Mouse (Mus musculus) ES-E14 (cell line): Measurements from ENCODE around the gene Mzf1. TPM values are rescaled to one million over a fixed set of nuclear protein-coding genes. Genes with fewer than 3 reads are reported as not detected.

ENCODE experiments used
- DNase-seq: peaks from one replicate; pipeline ENCODE4 v3.0.0-alpha.2; 2013; ENCODE audit warnings: low read depth, low spot score
- H3K27ac ChIP-seq: 2 replicates; pipeline ENCODE4 v1.5.1; 2012; ENCODE audit warnings: low read depth, mild to moderate bottlenecking, low read length, moderate library complexity, mixed read lengths; ENCODE audit not compliant: poor library complexity, insufficient read depth, severe bottlenecking
- H3K36me3 ChIP-seq: 2 replicates; pipeline ENCODE4 v1.6.1; 2012; ENCODE audit warnings: mild to moderate bottlenecking, low read length, moderate library complexity, mixed read lengths; ENCODE audit not compliant: control insufficient read depth, poor library complexity, insufficient read depth, severe bottlenecking
- H3K4me1 ChIP-seq, 2 experiments: fragments of 150-350 bp in 1 of 2; sonication (generic) in 1 of 2; 2 replicates each; pipeline ENCODE4 v1.6.1; 2012; ENCODE audit warnings: low read length in 2 of 2, mild to moderate bottlenecking in 1 of 2, mixed read lengths in 1 of 2; ENCODE audit not compliant: control insufficient read depth in 2 of 2, insufficient read depth in 2 of 2, poor library complexity in 1 of 2
- H3K4me3 ChIP-seq, 2 experiments: fragments of 150-350 bp in 1 of 2; sonication (generic) in 1 of 2; 2 replicates each; pipeline ENCODE4 v1.5.1; 2012; ENCODE audit warnings: low read length in 2 of 2, low read depth in 1 of 2, mild to moderate bottlenecking in 1 of 2, mixed read lengths in 1 of 2; ENCODE audit not compliant: insufficient read depth in 1 of 2, poor library complexity in 1 of 2, severe bottlenecking in 1 of 2
- H3K9ac ChIP-seq: 2 replicates; pipeline ENCODE4 v1.6.1; 2012; ENCODE audit warnings: low read depth, mild to moderate bottlenecking, low read length, mixed read lengths; ENCODE audit not compliant: poor library complexity, insufficient read depth, severe bottlenecking
- H3K9me3 ChIP-seq: fragments of 150-350 bp; sonication (generic); 2 replicates; pipeline ENCODE4 v1.6.1; 2012; ENCODE audit warnings: low read depth, mild to moderate bottlenecking, low read length; ENCODE audit not compliant: control insufficient read depth, insufficient read depth
- CHD2 ChIP-seq: IDR thresholded peaks from 2 replicates; pipeline ENCODE4 v1.6.1; 2014; ENCODE audit warnings: mild to moderate bottlenecking, low read depth, low read length, inconsistent platforms
- HCFC1 ChIP-seq: IDR thresholded peaks from 2 replicates; pipeline ENCODE4 v1.6.1; 2012; ENCODE audit warnings: low read length, inconsistent platforms, borderline replicate concordance; ENCODE audit not compliant: insufficient read depth
- MAFK ChIP-seq: IDR thresholded peaks from 2 replicates; pipeline ENCODE4 v1.6.1; 2014; ENCODE audit warnings: mild to moderate bottlenecking, low read depth, low read length, inconsistent platforms; ENCODE audit not compliant: insufficient read depth
- ZC3H11A ChIP-seq: IDR thresholded peaks from 2 replicates; pipeline ENCODE4 v1.6.1; 2012; ENCODE audit warnings: low read depth, mild to moderate bottlenecking, inconsistent platforms, low read length, borderline replicate concordance
- ZNF384 ChIP-seq: IDR thresholded peaks from 2 replicates; pipeline ENCODE4 v1.6.1; 2012; ENCODE audit warnings: low read depth, low read length, inconsistent platforms
- in situ Hi-C, 2 experiments: fragments of 600-800 bp; cut with MboI; formaldehyde crosslinking; loops; one replicate each; pipeline ENCODE4 v1.15.1; 2025; ENCODE audit warnings: low sequenced_read_pairs in 2 of 2, inconsistent platforms in 1 of 2; ENCODE audit not compliant: unreplicated experiment in 2 of 2
- total RNA-seq: library from RNA; depleted of rRNA; stranded (reverse); fragments of 300-350 nt; gene quantifications from 2 replicates; pipeline ENCODE4 v1.2.3, GENCODE M21; 2012

Mzf1 gene
- total RNA-seq, 1 experiment: 3.2 TPM

- in situ Hi-C loops: no loop called here
- TF ChIP-seq CHD2: 0 out of 2 replicates have a peak, but pooled peaks have one; percentile 44
- TF ChIP-seq ZC3H11A: no peak
- TF ChIP-seq HCFC1: peak; percentile 64; the same call in 1 of the 2 replicates
- peak within 1 kb of the TSS; percentile 80 for H3K9ac ChIP-seq
- peaks cover 42% of the 10 kb centered on the region for H3K36me3 ChIP-seq
- H3K4me1 ChIP-seq: peaks cover 0 to 13% of the 10 kb centered on the region in 2 experiments; a peak in 2 of 4 replicates
- H3K27ac ChIP-seq: peak within 1 kb of the TSS; percentile 95
- peak; percentile 97 for DNase-seq
- H3K4me3 ChIP-seq: peak within 1 kb of the TSS; percentile 58 to 71
- no peaks in the 10 kb centered on the region for H3K9me3 ChIP-seq
Measured at GRCm38 (mm10) chr7:13034148-13034977, 20.2 kb downstream of the Mzf1 start, which contains the start of gene Chmp2a. Chmp2a (minus strand) TSS chr7:13034807.

DNA sequence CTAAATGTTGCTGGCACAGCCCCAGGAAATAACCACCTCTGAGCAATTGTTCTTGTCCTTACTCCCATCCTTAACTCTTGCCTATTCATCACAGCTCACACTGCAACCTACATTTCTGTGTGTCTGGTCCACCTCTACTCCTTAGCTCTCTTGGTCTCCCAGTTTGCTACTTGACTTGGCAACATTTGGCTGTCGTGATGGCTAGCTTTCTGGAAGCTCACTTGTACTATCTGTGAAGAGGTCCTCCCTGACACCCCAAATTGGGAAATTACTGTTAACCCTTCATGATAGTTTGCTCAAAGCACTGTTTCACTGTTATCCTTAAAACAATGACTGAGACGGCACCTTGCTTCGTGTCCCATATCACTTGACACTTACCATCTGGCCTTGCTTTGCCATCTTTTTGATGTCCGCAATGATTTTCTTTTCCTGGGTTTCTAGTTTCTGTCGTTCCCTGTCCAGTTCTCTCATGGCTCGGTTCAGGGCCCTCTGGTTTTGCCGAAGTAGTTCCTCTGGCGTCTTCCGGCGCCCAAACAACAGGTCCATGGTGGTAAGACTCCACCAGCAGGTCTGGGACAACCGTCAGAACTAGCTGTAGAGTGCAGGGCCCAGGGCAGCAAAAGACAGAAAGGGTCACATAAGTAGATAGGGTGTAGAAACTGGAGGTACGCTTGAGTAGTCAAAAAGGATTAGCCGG is 21.0 kb downstream of the Mzf1 start:
- no peak for DNase-seq
- H3K9ac ChIP-seq: peak overlapping the region; percentile 80
- H3K4me1 ChIP-seq: peaks cover 0 to 10% of the 10 kb centered on the region in 2 experiments; a peak in 2 of 4 replicates
- in situ Hi-C loops: no loop called here
- H3K4me3 ChIP-seq: peak overlapping the region; percentile 58 to 71
- H3K36me3 ChIP-seq: peaks cover 50% of the 10 kb centered on the region
- H3K27ac ChIP-seq: peak overlapping the region; percentile 95
- no peak for TF ChIP-seq ZNF384
- H3K9me3 ChIP-seq: no peaks in the 10 kb centered on the region

DNA sequence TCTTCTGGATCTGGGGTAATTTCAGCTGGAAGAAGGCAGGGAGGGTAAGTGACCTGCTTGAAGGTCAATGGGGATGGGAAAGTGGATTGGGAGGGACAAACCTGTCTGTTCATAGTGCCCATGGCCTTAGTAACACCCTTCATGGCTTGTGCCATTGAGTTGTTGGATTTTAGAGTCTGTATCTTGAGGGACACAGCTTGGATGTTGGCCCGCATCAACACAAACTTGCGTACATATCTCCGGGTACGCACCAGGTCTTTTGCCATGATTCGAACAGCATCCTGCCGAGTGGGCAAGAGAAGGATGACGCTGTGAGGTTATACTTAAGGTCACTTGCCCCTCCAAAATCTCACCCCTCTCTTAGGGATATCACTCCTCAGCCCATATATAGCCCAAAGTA is 22.0 kb downstream of the Mzf1 start:
- H3K4me1 ChIP-seq: peaks cover 0 to 15% of the 10 kb centered on the region in 2 experiments; a peak in 2 of 4 replicates
- H3K9me3 ChIP-seq: no peaks in the 10 kb centered on the region
- no peak overlapping the region for H3K4me3 ChIP-seq
- TF ChIP-seq MAFK (no peak), ZNF384 (no peak), CHD2 (no peak), ZC3H11A (no peak), HCFC1 (no peak)
- H3K9ac ChIP-seq: no peak overlapping the region
- H3K36me3 ChIP-seq: peaks cover 60% of the 10 kb centered on the region
- in situ Hi-C loops: no loop called here
- no peak overlapping the region for H3K27ac ChIP-seq
- DNase-seq: no peak

- Histone ChIP-seq H3K27ac (no peak overlapping the region), H3K4me1 (peaks cover 0 to 16% of the 10 kb centered on the region in 2 experiments; a peak in 2 of 4 replicates), H3K4me3 (no peak overlapping the region), H3K9ac (no peak overlapping the region), H3K9me3 (no peaks in the 10 kb centered on the region), H3K36me3 (peaks cover 66% of the 10 kb centered on the region)
- no peak for DNase-seq
- in situ Hi-C loops: no loop called here
- TF ChIP-seq CHD2: no peak; the same call in 1 of the 2 replicates
- TF ChIP-seq MAFK: no peak
- no peak for TF ChIP-seq ZC3H11A
- no peak for TF ChIP-seq ZNF384
- no peak for TF ChIP-seq HCFC1
Measured at GRCm38 (mm10) chr7:13031983-13032382, 22.6 kb downstream of the Mzf1 start.
